Mouse (Mus musculus): ENCODE data around the gene Inpp5f.
"Not testable (repeated sequence)": the region's sequence is repeated elsewhere in the genome, so short reads cannot be mapped to it uniquely, and the experiment has no call there.

Gene Inpp5f

DNA sequence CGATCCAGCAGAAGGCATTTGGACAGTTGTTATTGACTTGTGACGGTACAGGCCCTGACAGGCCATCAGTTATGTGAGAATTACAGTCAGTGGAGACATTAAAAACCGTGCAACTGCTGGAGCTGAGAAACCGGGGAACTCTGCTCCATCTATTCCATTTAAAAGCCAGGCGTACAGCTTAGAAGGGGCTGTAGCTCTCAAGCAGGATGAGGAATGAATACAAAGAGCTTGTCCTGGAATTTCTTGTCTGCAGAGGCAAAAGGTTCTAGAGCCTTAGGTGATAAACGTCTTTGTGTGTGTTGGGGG, 18.2 kb upstream of the Inpp5f start:
- DNase-seq (ENCODE audit: low spot score): no peak

DNA sequence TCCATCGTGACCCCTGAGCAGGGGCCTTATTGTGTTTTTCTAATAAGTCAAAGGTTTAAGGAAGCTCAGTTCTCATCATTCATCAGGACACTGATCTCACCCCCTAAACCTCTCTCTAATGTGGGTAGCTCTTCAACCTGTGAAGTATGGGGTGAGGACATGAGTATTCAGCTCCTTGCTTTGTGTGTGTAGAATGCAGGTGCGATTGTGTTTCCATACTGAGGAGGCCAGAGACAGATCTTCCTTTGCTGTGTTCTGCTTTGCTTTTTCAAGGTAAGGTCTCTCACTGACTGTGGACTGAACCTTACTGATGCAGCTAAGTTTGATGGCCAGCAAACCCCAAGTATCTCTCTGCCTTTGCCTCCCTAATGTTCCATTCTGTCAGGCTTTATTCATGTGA, 14.9 kb upstream of the Inpp5f start:
- DNase-seq (ENCODE audit: low spot score): no peak

DNA sequence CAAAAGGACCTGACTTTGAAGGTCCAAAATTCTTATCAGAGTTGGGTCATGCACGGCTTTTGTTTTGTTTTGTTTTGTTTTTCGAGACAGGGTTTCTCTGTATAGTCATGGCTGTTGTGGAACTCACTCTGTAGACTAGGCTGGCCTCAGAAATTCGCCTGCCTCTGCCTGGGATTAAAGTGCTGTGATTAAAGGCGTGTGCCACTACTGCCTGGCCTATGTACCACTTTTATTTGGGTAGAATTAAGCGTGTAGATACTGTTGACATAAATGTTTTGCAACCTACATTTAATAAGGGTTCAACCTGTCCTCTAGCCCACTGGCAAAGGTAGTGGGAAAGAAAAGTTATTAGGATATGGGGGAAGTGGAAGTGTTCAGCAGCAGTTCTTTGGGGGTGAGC, 12.1 kb upstream of the Inpp5f start:
- no peak for DNase-seq (ENCODE audit: low spot score)

DNA sequence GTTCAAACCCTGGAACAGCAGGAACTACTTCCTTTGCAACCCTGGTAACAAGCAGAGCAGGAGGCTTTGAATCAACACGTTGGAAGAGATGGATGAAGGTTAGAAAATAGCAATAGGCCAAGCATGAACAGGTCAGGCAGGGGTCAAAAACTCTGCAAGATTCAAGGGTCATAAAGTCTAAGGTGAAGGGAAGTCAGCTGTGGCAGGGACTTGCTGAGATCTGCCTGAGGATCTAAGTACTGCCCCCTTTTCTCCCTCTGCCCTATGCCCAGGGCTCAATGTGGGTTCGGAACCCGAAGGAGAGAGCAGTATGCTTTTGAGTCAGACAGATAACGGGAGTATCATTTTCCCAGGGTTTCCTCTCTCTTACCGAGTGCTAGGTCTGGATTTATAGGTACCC, 9.3 kb upstream of the Inpp5f start:
- DNase-seq (ENCODE audit: low spot score): no peak

GRCm38 (mm10) chr7:128609936-128610335, 1.2 kb upstream of the Inpp5f start:
- DNase-seq (ENCODE audit: low spot score): not testable (repeated sequence)

DNA sequence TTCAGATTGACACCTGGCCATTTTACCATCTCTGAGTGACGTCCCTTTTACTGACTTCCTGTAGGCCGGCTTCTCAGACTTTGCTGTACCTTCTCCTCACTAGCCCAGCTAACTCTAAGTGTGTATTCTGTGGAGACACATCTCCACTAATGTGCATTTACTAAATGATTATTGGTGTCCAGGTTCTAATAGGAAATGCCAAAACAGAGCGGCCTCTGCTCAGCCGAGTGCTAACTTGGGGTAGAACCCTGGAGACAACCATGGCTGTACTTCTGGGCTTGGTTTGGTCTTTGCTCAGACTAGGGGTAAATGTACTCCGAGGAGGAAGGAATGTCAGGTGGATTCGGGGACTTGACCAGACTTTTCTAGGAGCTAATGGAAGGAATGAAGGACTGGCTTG, 638 bp upstream of the Inpp5f start:
- no peak for DNase-seq (ENCODE audit: low spot score)

GRCm38 (mm10) chr7:128611799-128612411, 777 bp downstream of the Inpp5f start:
- no peak for DNase-seq (ENCODE audit: low spot score)

DNA sequence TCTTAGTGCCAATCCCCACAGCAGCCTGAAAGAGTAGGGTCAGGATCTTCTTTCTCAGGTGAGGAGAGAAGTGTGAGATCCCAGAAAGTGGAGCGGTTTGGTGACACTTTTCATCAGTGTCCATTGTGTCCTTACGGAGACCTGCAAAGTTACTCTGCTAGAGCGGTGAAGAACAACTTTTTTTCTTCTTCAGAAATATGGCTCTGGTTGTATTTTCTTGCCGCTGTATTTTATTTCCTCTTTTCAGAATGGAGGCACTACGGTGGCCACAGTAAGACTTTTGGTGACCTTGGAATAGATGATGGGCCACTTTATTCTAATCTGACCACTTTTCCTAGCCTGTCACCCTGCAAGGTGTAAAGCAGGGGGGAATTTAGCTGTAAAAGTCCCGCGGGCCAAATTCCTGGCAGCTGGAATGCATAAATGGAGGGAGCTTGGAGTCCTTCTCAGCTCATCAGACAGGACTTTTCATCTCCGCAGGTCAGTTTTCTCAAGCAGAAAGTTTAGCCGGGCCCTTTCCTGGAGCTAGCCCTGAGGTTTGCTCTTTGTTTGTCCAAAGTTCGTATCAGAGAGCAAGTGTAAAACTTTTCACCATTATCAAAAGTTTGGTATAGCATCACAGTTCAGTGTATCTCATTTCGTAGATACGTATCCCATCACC, 1.5 kb downstream of the Inpp5f start:
- DNase-seq (ENCODE audit: low spot score): no peak

DNA sequence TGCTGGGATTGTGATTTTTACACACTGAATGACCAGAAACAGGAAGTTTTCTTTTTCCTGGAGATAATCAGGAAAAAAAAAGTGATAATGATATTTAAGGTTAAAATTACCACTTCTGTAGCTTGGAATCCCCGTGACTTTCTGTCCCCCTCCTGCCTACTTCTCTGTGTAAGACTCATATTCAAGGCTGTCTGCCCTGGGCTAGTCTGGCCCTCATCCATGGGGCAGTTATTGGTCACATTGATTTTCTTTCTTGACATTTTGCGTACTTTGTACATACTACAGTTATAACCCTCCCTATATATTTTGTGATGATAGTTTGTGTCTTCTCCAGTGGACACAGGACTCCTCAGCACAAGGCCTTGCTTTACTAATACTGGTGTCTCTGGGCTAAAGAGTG, 2.5 kb downstream of the Inpp5f start:
- DNase-seq (ENCODE audit: low spot score): no peak

- no peak for DNase-seq (ENCODE audit: low spot score)
Observed at GRCm38 (mm10) chr7:128617587-128617986, 6.5 kb downstream of the Inpp5f start.

GRCm38 (mm10) chr7:128620178-128620577, 9.1 kb downstream of the Inpp5f start:
- DNase-seq (ENCODE audit: low spot score): no peak

DNA sequence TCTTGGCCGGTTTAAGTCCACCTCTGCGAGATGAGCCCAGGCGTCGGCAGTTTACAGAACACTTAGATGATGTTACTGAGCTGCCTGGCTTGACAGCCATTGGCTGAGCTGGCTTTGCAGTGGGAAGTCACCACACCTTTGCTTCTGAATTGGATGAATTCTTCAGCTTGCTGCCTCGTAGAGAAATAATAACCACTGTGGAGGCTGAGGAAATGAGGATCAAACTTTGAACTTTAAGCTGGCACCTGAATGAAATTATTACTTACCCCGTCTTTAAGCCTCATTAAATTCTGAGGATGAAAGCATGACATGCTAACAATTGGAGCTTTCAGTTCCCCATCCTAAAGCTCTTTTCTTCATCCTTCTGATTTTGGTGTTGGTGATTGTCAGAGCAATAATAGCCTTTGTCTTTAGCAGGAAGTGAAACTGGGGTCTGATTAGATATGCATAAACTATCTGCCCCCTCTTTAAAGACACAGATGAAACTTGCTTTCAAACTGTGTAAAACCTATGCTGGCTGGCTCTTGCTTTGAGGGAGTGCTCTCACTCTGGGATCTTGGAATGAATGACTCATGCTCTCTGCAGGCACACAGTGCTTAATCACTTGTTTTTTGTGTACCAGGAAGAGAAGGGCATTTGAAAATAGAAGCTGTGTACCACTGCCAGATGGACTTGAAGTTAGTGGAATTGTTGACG, 11.3 kb downstream of the Inpp5f start:
- DNase-seq (ENCODE audit: low spot score): no peak

DNA sequence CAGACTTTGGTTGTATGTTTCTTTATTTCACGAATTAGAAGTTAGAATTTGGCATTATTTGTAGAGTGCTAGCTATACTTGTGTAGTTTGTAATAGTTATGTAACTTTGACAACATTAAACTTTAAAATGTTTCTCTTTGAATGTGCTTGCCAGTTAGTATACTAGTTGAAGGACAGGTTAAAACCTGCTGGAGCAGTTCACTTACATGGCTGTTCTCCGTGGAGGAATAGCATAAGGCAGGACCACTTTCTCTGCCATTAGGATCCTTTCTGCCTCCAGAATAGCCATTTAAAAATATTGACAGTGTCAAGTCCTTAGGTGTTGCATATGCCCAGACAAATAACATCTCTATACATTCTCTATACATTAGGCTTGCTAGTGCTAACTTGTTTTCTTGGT, 11.9 kb downstream of the Inpp5f start:
- no peak for DNase-seq (ENCODE audit: low spot score)

DNA sequence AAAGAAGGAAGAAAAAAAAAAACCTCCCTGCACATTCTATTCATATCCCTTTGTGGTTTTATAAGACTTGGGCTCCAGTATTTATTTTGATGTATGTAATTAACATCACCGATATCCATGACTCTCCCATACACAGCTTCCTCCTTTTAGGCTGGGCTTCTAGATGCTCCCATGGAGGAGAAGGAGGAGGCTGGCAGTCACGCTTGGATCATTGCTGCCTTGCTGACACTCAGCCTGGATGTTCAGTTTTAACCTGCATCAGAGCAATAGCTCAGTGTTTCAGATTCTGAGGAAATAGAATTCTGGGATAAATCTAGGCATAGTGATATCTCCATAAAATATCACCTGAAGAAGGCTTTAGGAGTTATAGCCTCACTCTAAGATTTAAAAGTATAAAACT, 14.3 kb downstream of the Inpp5f start:
- no peak for DNase-seq (ENCODE audit: low spot score)

DNA sequence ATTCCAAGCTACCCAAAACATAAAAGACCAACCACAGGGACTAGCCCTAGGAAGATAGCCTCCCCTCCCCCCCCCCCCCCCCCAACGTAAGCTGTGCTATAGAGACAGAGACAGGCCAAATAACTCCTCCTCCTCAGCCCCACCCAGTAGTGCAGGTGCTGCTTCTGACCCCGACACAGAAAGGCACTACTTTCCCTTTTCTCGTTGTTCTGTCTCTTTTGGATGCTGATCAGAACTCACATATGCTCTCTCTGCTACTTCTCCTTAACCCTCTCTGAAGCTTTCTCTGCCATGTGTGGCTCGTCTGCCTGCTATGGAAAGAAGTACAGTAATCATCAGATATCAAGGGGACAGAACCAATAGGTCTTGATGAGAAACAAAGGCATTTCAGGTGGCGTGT, 15.5 kb downstream of the Inpp5f start:
- no peak for DNase-seq (ENCODE audit: low spot score)

- no peak for DNase-seq (ENCODE audit: low spot score)
Observed at GRCm38 (mm10) chr7:128627251-128627650, 16.1 kb downstream of the Inpp5f start.

DNA sequence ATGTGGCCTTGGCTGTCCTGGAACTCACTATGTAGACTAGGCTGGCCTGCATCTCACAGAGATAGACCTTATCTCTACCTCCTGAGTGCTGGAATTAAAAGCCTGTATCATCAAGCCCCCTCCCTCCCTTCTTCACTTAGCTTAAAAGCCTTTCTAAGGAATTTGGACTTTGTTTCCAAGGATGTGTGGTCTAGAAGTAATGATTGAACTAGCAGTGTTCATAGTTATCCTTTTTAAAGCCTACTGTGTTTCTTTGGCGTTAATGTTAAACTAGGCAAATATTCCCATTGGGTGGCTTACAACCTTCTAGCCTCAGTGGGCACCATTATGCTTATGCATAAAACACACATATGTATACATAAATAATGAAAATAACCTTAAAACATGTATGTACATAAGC, 16.6 kb downstream of the Inpp5f start:
- DNase-seq (ENCODE audit: low spot score): no peak

DNA sequence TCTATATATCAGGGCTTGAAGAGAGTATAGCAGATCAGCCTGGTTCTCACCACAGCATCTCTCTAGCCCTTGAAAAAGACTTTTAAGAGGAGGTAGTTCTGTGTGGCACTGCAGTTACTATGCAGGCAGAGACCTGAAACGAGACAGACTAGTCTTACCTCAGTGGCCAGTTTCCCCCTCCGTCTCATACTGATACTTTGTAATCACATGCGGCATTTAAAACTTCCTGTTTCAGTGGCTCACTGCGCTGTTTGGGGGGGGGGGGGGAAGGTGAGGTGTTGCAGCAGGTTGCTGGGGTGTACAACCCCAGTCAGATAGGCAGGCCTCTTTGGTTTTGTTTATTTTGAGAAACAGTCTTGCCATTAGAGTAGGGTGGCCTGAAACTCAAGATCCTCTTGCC, 22.0 kb downstream of the Inpp5f start:
- no peak for DNase-seq (ENCODE audit: low spot score)

DNA sequence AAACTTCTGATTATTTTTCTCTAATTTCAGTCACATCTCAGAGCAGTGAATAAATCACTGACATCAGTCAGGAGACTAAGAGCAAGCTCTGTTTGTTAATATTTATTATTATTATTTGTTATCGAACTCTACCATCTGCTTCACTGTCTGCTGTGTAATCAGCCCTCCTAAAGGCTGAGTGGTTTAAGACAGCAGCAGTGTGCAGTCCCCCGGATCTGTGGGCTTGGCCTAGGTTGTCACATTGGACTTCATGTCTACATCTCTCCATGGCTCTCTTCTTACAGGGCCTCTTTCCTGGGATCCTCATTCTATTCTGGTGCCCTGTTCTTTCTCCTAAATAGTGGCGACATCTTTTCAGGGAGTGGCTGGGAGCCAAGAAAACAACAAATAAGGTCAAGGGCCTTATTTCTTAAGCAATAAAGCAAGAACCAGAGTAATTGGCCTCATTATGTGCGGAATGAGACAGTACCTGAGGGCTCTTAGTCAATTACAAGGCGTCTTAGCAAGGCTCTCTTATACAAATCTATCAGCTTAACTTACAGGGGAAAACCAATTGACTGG, 28.9 kb downstream of the Inpp5f start:
- no peak for DNase-seq (ENCODE audit: low spot score)

GRCm38 (mm10) chr7:128641571-128641970, 30.4 kb downstream of the Inpp5f start:
- DNase-seq (ENCODE audit: low spot score): no peak

DNA sequence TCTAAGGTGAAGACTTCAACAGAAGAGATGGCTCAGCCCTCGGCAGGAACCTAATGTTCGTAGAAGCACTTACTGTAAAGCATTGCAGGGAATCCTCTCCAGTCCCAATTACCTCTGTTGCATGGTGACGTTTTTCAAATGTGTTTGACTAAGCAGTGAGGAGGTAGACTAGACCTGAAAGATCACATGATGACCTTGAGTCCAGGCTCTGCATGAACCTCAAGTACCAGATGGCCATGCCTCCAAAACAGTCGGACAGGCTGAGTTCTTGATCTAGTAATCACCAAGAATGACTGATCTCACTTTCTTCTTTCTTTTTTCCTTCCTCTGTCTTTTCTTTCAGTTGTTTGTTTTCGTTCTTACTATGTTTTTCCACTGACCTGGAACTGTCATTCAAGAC, 31.3 kb downstream of the Inpp5f start:
- DNase-seq (ENCODE audit: low spot score): no peak

DNA sequence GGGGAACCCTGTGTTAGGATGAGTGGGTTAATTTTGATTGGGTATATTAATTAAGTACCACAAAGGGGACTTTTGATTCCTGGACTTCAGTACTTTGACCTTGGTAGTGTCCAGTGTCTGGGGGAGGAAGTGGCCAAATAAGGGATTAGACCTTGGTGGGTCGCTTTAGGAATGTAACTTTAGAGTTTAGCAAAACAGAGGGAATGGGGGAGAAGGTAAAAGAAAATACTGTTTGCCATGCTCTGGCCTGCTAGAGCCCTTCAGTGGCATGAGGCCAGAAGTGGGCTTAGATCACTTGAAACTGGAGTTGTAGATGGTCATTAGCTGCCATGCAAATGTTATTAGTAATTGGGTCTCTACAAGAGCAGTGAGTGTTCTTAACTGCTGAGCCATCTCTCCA, 45.8 kb downstream of the Inpp5f start:
- DNase-seq (ENCODE audit: low spot score): no peak

GRCm38 (mm10) chr7:128663906-128664305, 52.8 kb downstream of the Inpp5f start:
- DNase-seq (ENCODE audit: low spot score): no peak

All from retina, embryonic 14.5 days (tissue).